Mouse (Mus musculus) limb, embryonic 15.5 days (tissue): ENCODE results near the gene Zmat3. TPM values are rescaled to one million over a fixed set of nuclear protein-coding genes. Genes with fewer than 3 reads are reported as not detected.

Experiments used
- ATAC-seq: fragments of 200-750 bp; cut with Nextera tagmentation; 2 replicates; pipeline ENCODE4 v1.8.0; 2017; ENCODE audit warnings: low read depth, moderate TSS enrichment; ENCODE audit not compliant: insufficient number of reproducible peaks, low FRiP score, low TSS enrichment
- H3K27ac ChIP-seq: fragments of 300-500 bp; sonication (generic); 2 replicates; pipeline ENCODE4 v1.5.1; 2015; ENCODE audit warnings: moderate library complexity, mild to moderate bottlenecking, inconsistent platforms
- H3K27me3 ChIP-seq: fragments of 300-500 bp; sonication (generic); 2 replicates; pipeline ENCODE4 v1.6.1; 2015; ENCODE audit warnings: inconsistent platforms
- H3K36me3 ChIP-seq: fragments of 300-500 bp; sonication (generic); 2 replicates; pipeline ENCODE4 v1.6.1; 2015; ENCODE audit warnings: inconsistent platforms
- H3K4me1 ChIP-seq: fragments of 300-500 bp; sonication (generic); 2 replicates; pipeline ENCODE4 v1.6.1; 2015; ENCODE audit warnings: inconsistent platforms
- H3K4me2 ChIP-seq: fragments of 300-500 bp; sonication (generic); 2 replicates; pipeline ENCODE4 v1.6.1; 2015; ENCODE audit warnings: mild to moderate bottlenecking, inconsistent platforms
- H3K4me3 ChIP-seq: fragments of 300-500 bp; sonication (generic); 2 replicates; pipeline ENCODE4 v1.5.1; 2015; ENCODE audit warnings: mild to moderate bottlenecking, inconsistent platforms
- H3K9ac ChIP-seq: fragments of 300-500 bp; sonication (generic); 2 replicates; pipeline ENCODE4 v1.6.1; 2015; ENCODE audit warnings: inconsistent platforms
- H3K9me3 ChIP-seq: fragments of 300-500 bp; sonication (generic); 2 replicates; pipeline ENCODE4 v1.6.1; 2016; ENCODE audit warnings: inconsistent platforms
- WGBS: fragments of 180-500 bp; shearing (Covaris S2); methylation state at CpG from one replicate; pipeline ENCODE4 v1.1.7; 2015; 5-methylcytosine and 5-hydroxymethylcytosine counted together
- polyA plus RNA-seq: library from polyadenylated mRNA; unstranded; fragments of >200 nt; fragmentation: Nextera tagmentation; extraction: Ambion mirVana; gene quantifications from 2 replicates; pipeline ENCODE4 v1.2.1, GENCODE M21; 2015

Zmat3 gene
- polyA plus RNA-seq, 1 experiment from 2014 or later, result 6.0 TPM

- H3K4me2 ChIP-seq, result no peak overlapping the region
- H3K4me1 ChIP-seq, result no peaks in the 10 kb centered on the region
- no peaks in the 10 kb centered on the region for H3K36me3 ChIP-seq
- WGBS, result 35% methylated on average over 7 of the region's 7 CpGs
- H3K9me3 ChIP-seq, result no peaks in the 10 kb centered on the region
- ATAC-seq, result 0 out of 2 replicates have a peak, but pooled peaks have one; percentile 40
- no peak overlapping the region for H3K9ac ChIP-seq
- no peak overlapping the region for H3K27ac ChIP-seq
- H3K4me3 ChIP-seq, result no peak overlapping the region
- H3K27me3 ChIP-seq, result no peaks in the 10 kb centered on the region
Observed at GRCm38 (mm10) chr3:32333456-32334086, 32.2 kb downstream of the Zmat3 start.

- no peak overlapping the region for H3K4me3 ChIP-seq
- H3K36me3 ChIP-seq, result no peaks in the 10 kb centered on the region
- no peak overlapping the region for H3K9ac ChIP-seq
- no peaks in the 10 kb centered on the region for H3K9me3 ChIP-seq
- no peaks in the 10 kb centered on the region for H3K4me1 ChIP-seq
- 63% methylated on average over 15 of the region's 15 CpGs for WGBS
- no peak overlapping the region for H3K27ac ChIP-seq
- ATAC-seq, result no peak
- H3K27me3 ChIP-seq, result no peaks in the 10 kb centered on the region
- no peak overlapping the region for H3K4me2 ChIP-seq
Observed at GRCm38 (mm10) chr3:32317901-32318416, 47.9 kb downstream of the Zmat3 start.

- Histone ChIP-seq H3K36me3 (no peaks in the 10 kb centered on the region), H3K9ac (no peak overlapping the region), H3K27ac (no peak overlapping the region), H3K9me3 (no peaks in the 10 kb centered on the region), H3K27me3 (no peaks in the 10 kb centered on the region), H3K4me3 (no peak overlapping the region), H3K4me1 (no peaks in the 10 kb centered on the region), H3K4me2 (no peak overlapping the region)
- 24% methylated on average over 12 of the region's 12 CpGs for WGBS
- ATAC-seq, result no peak
Observed at GRCm38 (mm10) chr3:32317165-32317900, 48.5 kb downstream of the Zmat3 start.

GRCm38 (mm10) chr3:32314746-32315145 lies 51.1 kb downstream of the Zmat3 start:
- WGBS, result 90% methylated on average over 4 of the region's 4 CpGs
- no peaks in the 10 kb centered on the region for H3K36me3 ChIP-seq
- H3K9ac ChIP-seq, result no peak overlapping the region
- no peak overlapping the region for H3K4me3 ChIP-seq
- no peak overlapping the region for H3K4me2 ChIP-seq
- no peak overlapping the region for H3K27ac ChIP-seq
- H3K9me3 ChIP-seq, result no peaks in the 10 kb centered on the region
- ATAC-seq, result no peak
- no peaks in the 10 kb centered on the region for H3K27me3 ChIP-seq
- no peaks in the 10 kb centered on the region for H3K4me1 ChIP-seq

- H3K27ac ChIP-seq, result no peak overlapping the region
- H3K9ac ChIP-seq, result no peak overlapping the region
- H3K4me3 ChIP-seq, result no peak overlapping the region
- no peak overlapping the region for H3K4me2 ChIP-seq
- no peaks in the 10 kb centered on the region for H3K27me3 ChIP-seq
- no peaks in the 10 kb centered on the region for H3K36me3 ChIP-seq
- 77% methylated on average over 1 of the region's 1 CpGs for WGBS
- H3K9me3 ChIP-seq, result no peaks in the 10 kb centered on the region
- no peaks in the 10 kb centered on the region for H3K4me1 ChIP-seq
- no peak for ATAC-seq
Observed at GRCm38 (mm10) chr3:32304171-32304570, 61.6 kb downstream of the Zmat3 start.

- WGBS, result 54% methylated on average over 4 of the region's 4 CpGs
- no peaks in the 10 kb centered on the region for H3K9me3 ChIP-seq
- ATAC-seq, result no peak
Observed at GRCm38 (mm10) chr3:32292001-32292400, 73.8 kb downstream of the Zmat3 start.

More at GRCm38 (mm10) chr3:32292001-32292400, 73.8 kb downstream of the Zmat3 start:
- no peak overlapping the region for H3K9ac ChIP-seq
- no peak overlapping the region for H3K4me2 ChIP-seq
- no peaks in the 10 kb centered on the region for H3K4me1 ChIP-seq
- no peak overlapping the region for H3K4me3 ChIP-seq
- H3K36me3 ChIP-seq, result no peaks in the 10 kb centered on the region
- H3K27ac ChIP-seq, result no peak overlapping the region
- no peaks in the 10 kb centered on the region for H3K27me3 ChIP-seq

Other genes starting within 250 kb of the Zmat3 start
- gene Pik3ca, start 31.7 kb upstream of the Zmat3 start, polyA plus RNA-seq, result 7.3 and 11.1 TPM in 2 replicates
- gene Kcnmb3, start 126.2 kb upstream of the Zmat3 start, polyA plus RNA-seq, result not detected in 2 replicates
- 34.8 and 36.0 TPM in 2 replicates for gene Zfp639, start 144.2 kb upstream of the Zmat3 start, polyA plus RNA-seq
- gene Mfn1, start 163.5 kb upstream of the Zmat3 start, polyA plus RNA-seq, result 26.5 and 29.1 TPM in 2 replicates